Mouse (Mus musculus) lung, postnatal 0 days (tissue): ENCODE results near the gene Prdm16.

Experiments used
- CTCF ChIP-seq: IDR thresholded peaks from 2 replicates; pipeline ENCODE4 v1.5.1; 2016; ENCODE audit warnings: antibody characterized with exemption, mild to moderate bottlenecking
- EP300 ChIP-seq: IDR thresholded peaks from 2 replicates; pipeline ENCODE4 v1.6.1; 2016; ENCODE audit warnings: antibody characterized with exemption, mild to moderate bottlenecking, control low read depth

DNA sequence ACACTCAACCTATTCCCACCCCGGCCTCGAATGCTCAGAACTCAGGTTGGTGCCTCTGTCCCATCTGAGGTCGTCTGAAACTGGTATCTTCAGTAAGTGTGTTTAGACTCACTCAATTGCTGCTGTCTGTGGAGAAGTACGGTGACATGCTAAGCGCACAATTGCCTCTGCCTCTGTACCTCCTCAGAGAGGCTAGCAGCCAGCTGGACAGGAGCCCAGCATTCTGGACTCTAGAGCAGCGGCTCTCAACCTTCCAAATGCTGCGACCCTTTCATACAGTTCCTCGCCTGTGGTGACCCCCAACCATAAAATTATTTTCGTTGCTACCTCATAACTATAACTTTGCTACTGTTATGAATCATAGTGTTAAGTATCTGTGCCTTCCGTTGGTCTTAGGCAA lies 34.3 kb downstream of the Prdm16 start:
- TF ChIP-seq CTCF (no peak), EP300 (no peak)
